Mouse (Mus musculus) kidney, embryonic 14.5 days (tissue): ENCODE data around the gene Rps29. TPM values are rescaled to one million over a fixed set of nuclear protein-coding genes. Genes with fewer than 3 reads are reported as not detected.

Experiments
- ATAC-seq: fragments of 200-750 bp; cut with Nextera tagmentation; 2 replicates; pipeline ENCODE4 v1.8.0; 2017; ENCODE audit warnings: moderate number of reproducible peaks, mild to moderate bottlenecking, moderate TSS enrichment, moderate library complexity; ENCODE audit not compliant: low FRiP score, low TSS enrichment
- H3K27ac ChIP-seq: fragments of 300-500 bp; sonication (generic); 2 replicates; pipeline ENCODE4 v1.5.1; 2014; ENCODE audit warnings: low read depth, mild to moderate bottlenecking, low read length, moderate library complexity, mixed read lengths
- H3K27me3 ChIP-seq: fragments of 300-500 bp; sonication (generic); 2 replicates; pipeline ENCODE4 v1.6.1; 2014; ENCODE audit warnings: mild to moderate bottlenecking, low read length; ENCODE audit not compliant: control insufficient read depth, insufficient read depth
- H3K36me3 ChIP-seq: fragments of 300-500 bp; sonication (generic); 2 replicates; pipeline ENCODE4 v1.6.1; 2014; ENCODE audit warnings: low read length, mixed read lengths; ENCODE audit not compliant: control insufficient read depth, insufficient read depth
- H3K4me1 ChIP-seq: fragments of 300-500 bp; sonication (generic); 2 replicates; pipeline ENCODE4 v1.6.1; 2014; ENCODE audit warnings: low read length, mixed read lengths; ENCODE audit not compliant: control insufficient read depth, insufficient read depth
- H3K4me2 ChIP-seq: fragments of 300-500 bp; sonication (generic); replicated peaks from 2 replicates; pipeline ENCODE4 v1.6.1; 2014; ENCODE audit warnings: low read depth, mild to moderate bottlenecking, low read length
- H3K4me3 ChIP-seq: fragments of 300-500 bp; sonication (generic); 2 replicates; pipeline ENCODE4 v1.5.1; 2014; ENCODE audit warnings: mild to moderate bottlenecking, low read length
- H3K9ac ChIP-seq: fragments of 300-500 bp; sonication (generic); 2 replicates; pipeline ENCODE4 v1.6.1; 2014; ENCODE audit warnings: low read depth, mild to moderate bottlenecking, low read length, moderate library complexity
- H3K9me3 ChIP-seq: fragments of 300-500 bp; sonication (generic); 2 replicates; pipeline ENCODE4 v1.6.1; 2016; ENCODE audit warnings: low read length; ENCODE audit not compliant: control insufficient read depth
- WGBS: fragments of 180-500 bp; shearing (Covaris S2); extraction: QIAGEN DNeasy Blood & Tissue Kit; methylation state at CpG from one replicate; pipeline ENCODE4 v1.1.7; 2014; 5-methylcytosine and 5-hydroxymethylcytosine counted together
- polyA plus RNA-seq: library from polyadenylated mRNA; unstranded; fragments of >200 nt; fragmentation: Nextera tagmentation; extraction: Ambion mirVana; gene quantifications from 2 replicates; pipeline ENCODE4 v1.2.1, GENCODE M21; 2014

The Rps29 gene
- polyA plus RNA-seq, 1 experiment from 2014 or later, result 1,793 TPM

DNA sequence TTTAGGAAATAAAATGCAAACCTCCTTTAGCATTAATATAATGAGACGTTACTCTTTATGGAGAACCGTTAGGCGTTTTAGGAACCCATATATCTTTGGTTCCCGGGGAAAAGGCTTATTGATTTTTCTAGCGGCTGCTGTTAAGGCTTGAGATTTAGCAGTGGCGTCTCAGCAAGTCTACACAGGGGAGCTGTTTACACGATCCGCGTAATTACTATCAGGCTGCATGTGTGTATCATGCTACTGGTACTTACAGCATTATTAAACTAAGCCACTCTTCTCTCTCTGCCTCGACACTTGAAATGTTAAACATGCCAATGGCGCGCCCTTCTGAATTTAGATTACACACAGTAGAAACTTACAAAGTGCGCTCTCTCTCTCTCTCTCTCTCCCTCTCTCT lies 8.9 kb downstream of the Rps29 start:
- no peaks in the 10 kb centered on the region for H3K36me3 ChIP-seq
- ATAC-seq, result no peak
- H3K9ac ChIP-seq, result no peak overlapping the region
- no peaks in the 10 kb centered on the region for H3K9me3 ChIP-seq
- no peaks in the 10 kb centered on the region for H3K27me3 ChIP-seq
- no peaks in the 10 kb centered on the region for H3K4me1 ChIP-seq
- H3K4me3 ChIP-seq, result no peak overlapping the region
- H3K27ac ChIP-seq, result no peak overlapping the region
- no peak overlapping the region for H3K4me2 ChIP-seq
- WGBS, result 83% methylated on average over 13 of the region's 13 CpGs

- ATAC-seq, result no peak
- no peak overlapping the region for H3K9ac ChIP-seq
- 91% methylated on average over 5 of the region's 5 CpGs for WGBS
- no peak overlapping the region for H3K4me3 ChIP-seq
- no peak overlapping the region for H3K4me2 ChIP-seq
- H3K4me1 ChIP-seq, result no peaks in the 10 kb centered on the region
- no peaks in the 10 kb centered on the region for H3K27me3 ChIP-seq
- H3K36me3 ChIP-seq, result no peaks in the 10 kb centered on the region
- H3K9me3 ChIP-seq, result no peaks in the 10 kb centered on the region
- H3K27ac ChIP-seq, result no peak overlapping the region
Measured at GRCm38 (mm10) chr12:69147166-69147735, 11.7 kb downstream of the Rps29 start.

GRCm38 (mm10) chr12:69143460-69143859 lies 15.5 kb downstream of the Rps29 start:
- 82% methylated on average over 6 of the region's 6 CpGs for WGBS
- H3K9ac ChIP-seq, result no peak overlapping the region
- no peaks in the 10 kb centered on the region for H3K36me3 ChIP-seq
- no peaks in the 10 kb centered on the region for H3K9me3 ChIP-seq
- H3K27me3 ChIP-seq, result no peaks in the 10 kb centered on the region
- H3K4me3 ChIP-seq, result no peak overlapping the region
- H3K4me1 ChIP-seq, result no peaks in the 10 kb centered on the region
- ATAC-seq, result no peak
- H3K27ac ChIP-seq, result no peak overlapping the region
- no peak overlapping the region for H3K4me2 ChIP-seq

GRCm38 (mm10) chr12:69139841-69140240 lies 19.1 kb downstream of the Rps29 start:
- Histone ChIP-seq H3K27ac (no peak overlapping the region), H3K4me1 (no peaks in the 10 kb centered on the region), H3K4me2 (no peak overlapping the region), H3K9me3 (no peaks in the 10 kb centered on the region), H3K9ac (no peak overlapping the region), H3K36me3 (no peaks in the 10 kb centered on the region), H3K27me3 (no peaks in the 10 kb centered on the region), H3K4me3 (no peak overlapping the region)
- WGBS, result 88% methylated on average over 7 of the region's 7 CpGs
- peak; percentile 35; the same call in 1 of the 2 replicates for ATAC-seq

- Histone ChIP-seq H3K27ac (no peak overlapping the region), H3K27me3 (no peaks in the 10 kb centered on the region), H3K4me3 (no peak overlapping the region), H3K4me2 (no peak overlapping the region), H3K9ac (no peak overlapping the region), H3K36me3 (no peaks in the 10 kb centered on the region), H3K9me3 (no peaks in the 10 kb centered on the region), H3K4me1 (no peaks in the 10 kb centered on the region)
- no peak for ATAC-seq
- WGBS, result 90% methylated on average over 3 of the region's 3 CpGs
Measured at GRCm38 (mm10) chr12:69139201-69139600, 19.8 kb downstream of the Rps29 start.

- H3K9ac ChIP-seq, result no peak overlapping the region
- no peak overlapping the region for H3K4me3 ChIP-seq
- no peak for ATAC-seq
- H3K9me3 ChIP-seq, result no peaks in the 10 kb centered on the region
- WGBS, result 15% methylated on average over 10 of the region's 10 CpGs
- H3K27ac ChIP-seq, result no peak overlapping the region
- no peaks in the 10 kb centered on the region for H3K27me3 ChIP-seq
- H3K36me3 ChIP-seq, result no peaks in the 10 kb centered on the region
- H3K4me1 ChIP-seq, result no peaks in the 10 kb centered on the region
- H3K4me2 ChIP-seq, result no peak overlapping the region
Measured at GRCm38 (mm10) chr12:69131981-69132380, 27.0 kb downstream of the Rps29 start.

DNA sequence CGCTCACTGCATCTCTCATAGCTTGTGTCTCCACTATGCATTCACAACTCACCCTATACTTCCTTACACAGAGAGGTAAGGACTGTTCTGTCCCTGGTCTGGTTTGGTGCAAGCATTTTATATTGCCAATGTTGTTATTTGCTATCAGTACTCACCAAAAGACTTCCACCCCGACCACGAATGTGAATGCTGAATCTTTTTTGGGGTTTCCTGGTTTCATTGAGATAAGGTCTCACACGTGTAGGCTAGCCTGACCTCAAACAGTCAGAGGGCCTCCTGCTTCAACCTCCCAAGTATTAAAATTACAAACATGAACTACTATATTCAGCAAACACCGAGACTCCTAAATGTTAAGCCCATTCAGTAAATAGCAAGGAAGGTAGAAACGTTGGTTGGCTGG lies 27.7 kb downstream of the Rps29 start:
- Histone ChIP-seq H3K27me3 (no peaks in the 10 kb centered on the region), H3K36me3 (no peaks in the 10 kb centered on the region), H3K4me1 (no peaks in the 10 kb centered on the region), H3K27ac (no peak overlapping the region), H3K9me3 (no peaks in the 10 kb centered on the region), H3K4me2 (no peak overlapping the region), H3K9ac (no peak overlapping the region), H3K4me3 (no peak overlapping the region)
- no peak for ATAC-seq
- WGBS, result 87% methylated on average over 6 of the region's 6 CpGs

DNA sequence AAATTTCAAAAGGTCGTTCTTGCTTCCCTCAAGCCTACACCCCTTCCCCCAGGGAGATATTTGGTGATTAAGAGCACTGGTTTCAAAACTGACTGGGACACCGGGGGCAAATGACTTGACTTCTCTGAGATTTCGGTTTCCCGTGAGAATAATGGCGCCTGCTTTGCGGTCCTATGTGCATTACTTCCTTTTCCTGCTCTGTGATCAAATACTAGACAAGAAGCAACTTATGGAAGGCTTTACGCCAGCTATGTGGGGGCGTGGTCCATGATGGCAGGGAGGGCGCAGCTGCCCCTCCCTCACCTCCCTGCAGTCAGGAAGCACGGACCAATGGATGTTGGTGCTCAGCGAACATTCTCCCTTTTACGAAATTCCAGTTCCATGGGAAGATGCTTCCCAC lies 28.5 kb downstream of the Rps29 start:
- 75% methylated on average over 12 of the region's 12 CpGs for WGBS
- no peak overlapping the region for H3K27ac ChIP-seq
- no peak overlapping the region for H3K4me2 ChIP-seq
- no peaks in the 10 kb centered on the region for H3K36me3 ChIP-seq
- H3K4me3 ChIP-seq, result no peak overlapping the region
- no peak overlapping the region for H3K9ac ChIP-seq
- no peak for ATAC-seq
- H3K4me1 ChIP-seq, result no peaks in the 10 kb centered on the region
- no peaks in the 10 kb centered on the region for H3K27me3 ChIP-seq
- H3K9me3 ChIP-seq, result no peaks in the 10 kb centered on the region

- H3K9me3 ChIP-seq, result no peaks in the 10 kb centered on the region
- WGBS, result 44% methylated on average over 18 of the region's 18 CpGs
- H3K27ac ChIP-seq, result no peak overlapping the region
- no peak overlapping the region for H3K9ac ChIP-seq
- ATAC-seq, result no peak
- peak overlapping the region; percentile 17; the same call in 1 of the 2 replicates for H3K4me2 ChIP-seq
- no peaks in the 10 kb centered on the region for H3K27me3 ChIP-seq
- no peak overlapping the region for H3K4me3 ChIP-seq
- H3K4me1 ChIP-seq, result no peaks in the 10 kb centered on the region
- H3K36me3 ChIP-seq, result no peaks in the 10 kb centered on the region
Measured at GRCm38 (mm10) chr12:69129634-69130310, 29.2 kb downstream of the Rps29 start.
